Mouse (Mus musculus) left cerebral cortex, adult 9 months (tissue): ENCODE data around the gene Dll4.

Source experiments
- DNase-seq, 2 experiments: peaks; one replicate each; pipeline ENCODE4 v3.0.0; 2022; ENCODE audit warnings: low spot score in 2 of 2

Dll4 gene

GRCm38 (mm10) chr2:119334964-119335525, 9.5 kb downstream of the Dll4 start:
- DNase-seq: no peak

GRCm38 (mm10) chr2:119335535-119335934, 10.0 kb downstream of the Dll4 start:
- no peak for DNase-seq

- no peak for DNase-seq
These were observed 10.4 kb downstream of the Dll4 start for GRCm38 (mm10) chr2:119336002-119336401.

GRCm38 (mm10) chr2:119336470-119336869, 10.9 kb downstream of the Dll4 start:
- no peak for DNase-seq

- peak; percentile 47 to 80 for DNase-seq
These were observed 12.1 kb downstream of the Dll4 start for GRCm38 (mm10) chr2:119337425-119338265.

GRCm38 (mm10) chr2:119344537-119345138, 19.1 kb downstream of the Dll4 start:
- DNase-seq: no peak

- DNase-seq: peak; percentile 92 to 97
These were observed 25.2 kb downstream of the Dll4 start, which contains the start of gene Chac1 for GRCm38 (mm10) chr2:119350555-119351486. Gene Chac1, plus strand, starts transcription at chr2:119351229.

- no peak for DNase-seq
These were observed 28.1 kb downstream of the Dll4 start for GRCm38 (mm10) chr2:119353707-119354106.

- no peak for DNase-seq
These were observed 29.5 kb downstream of the Dll4 start for GRCm38 (mm10) chr2:119355089-119355488.

- no peak for DNase-seq
These were observed 30.1 kb downstream of the Dll4 start for GRCm38 (mm10) chr2:119355651-119356050.

GRCm38 (mm10) chr2:119356310-119356709, 30.7 kb downstream of the Dll4 start:
- DNase-seq: no peak

GRCm38 (mm10) chr2:119356805-119357204, 31.2 kb downstream of the Dll4 start:
- no peak for DNase-seq

GRCm38 (mm10) chr2:119358249-119358648, 32.7 kb downstream of the Dll4 start:
- DNase-seq: no peak

- no peak for DNase-seq
These were observed 34.2 kb downstream of the Dll4 start for GRCm38 (mm10) chr2:119359721-119360291.

GRCm38 (mm10) chr2:119364969-119365368, 39.4 kb downstream of the Dll4 start:
- DNase-seq: no peak

- DNase-seq: no peak
These were observed 41.8 kb downstream of the Dll4 start for GRCm38 (mm10) chr2:119367346-119367745.

- no peak for DNase-seq
These were observed 44.5 kb downstream of the Dll4 start for GRCm38 (mm10) chr2:119370116-119370515.

- DNase-seq: no peak
These were observed 51.7 kb downstream of the Dll4 start for GRCm38 (mm10) chr2:119377286-119377685.

GRCm38 (mm10) chr2:119377826-119378225, 52.2 kb downstream of the Dll4 start:
- no peak for DNase-seq

- no peak for DNase-seq
These were observed 53.9 kb downstream of the Dll4 start for GRCm38 (mm10) chr2:119379455-119379854.
